Mouse (Mus musculus): ENCODE data around the gene Rbm7. TPM values are rescaled to one million over a fixed set of nuclear protein-coding genes. Genes with fewer than 3 reads are reported as not detected.
"Not testable (repeated sequence)": the region's sequence is repeated elsewhere in the genome, so short reads cannot be mapped to it uniquely, and the experiment has no call there.

Rbm7 gene
- polyA plus RNA-seq, 1 experiment from 2014 or later = 90.5 TPM

DNA sequence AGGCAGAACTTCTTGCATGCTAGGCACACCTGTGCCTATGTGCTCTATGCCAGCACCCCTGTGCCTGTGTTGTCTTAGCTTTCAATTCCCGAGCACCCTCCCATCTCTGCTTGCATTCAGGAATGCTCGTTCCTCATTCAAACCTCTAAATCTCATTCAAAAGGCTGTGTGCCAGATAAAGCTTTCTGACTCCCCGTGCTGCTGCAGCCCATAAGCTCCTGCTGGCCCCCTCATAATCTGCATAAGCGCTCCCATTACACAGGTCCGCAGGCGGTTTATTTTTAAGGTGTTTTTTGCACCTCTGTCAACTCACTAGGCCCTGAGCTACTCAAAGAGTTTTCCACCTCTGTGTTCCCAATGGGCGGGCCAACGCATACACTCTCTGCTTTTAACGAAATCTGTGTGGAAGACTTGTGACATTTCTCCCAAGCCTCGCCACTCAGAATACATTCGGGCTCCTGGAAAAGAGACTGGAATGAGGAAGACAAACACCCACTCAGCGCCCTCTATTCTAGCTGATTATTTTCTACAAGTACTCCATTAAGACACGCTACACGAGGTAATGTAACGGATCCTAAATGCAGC is 22.6 kb downstream of the Rbm7 start:
- 0 out of 2 replicates have a peak, but pooled peaks cover under 1% of the 10 kb centered on the region for H3K36me3 ChIP-seq (ENCODE audit: control insufficient read depth, insufficient read depth, low read length)
- 92% methylated on average over 15 of the region's 15 CpGs for WGBS
- H3K4me1 ChIP-seq (ENCODE audit: control insufficient read depth, insufficient read depth, low read length) = no peaks in the 10 kb centered on the region
- no peak for ATAC-seq (ENCODE audit: low read depth)
- no peak overlapping the region for H3K27ac ChIP-seq (ENCODE audit: low read depth, low read length)
- no peaks in the 10 kb centered on the region for H3K27me3 ChIP-seq (ENCODE audit: control insufficient read depth, insufficient read depth, low read length)
- H3K9ac ChIP-seq (replicated peaks; ENCODE audit: low read depth, low read length) = no peak overlapping the region
- H3K9me3 ChIP-seq (ENCODE audit: control insufficient read depth, low read length) = no peaks in the 10 kb centered on the region
- H3K4me3 ChIP-seq (ENCODE audit: low read depth, low read length) = no peak overlapping the region
- H3K4me2 ChIP-seq (ENCODE audit: low read depth, low read length) = no peak overlapping the region

GRCm38 (mm10) chr9:48467471-48467870 is 27.6 kb downstream of the Rbm7 start:
- ATAC-seq (ENCODE audit: low read depth) = not testable (repeated sequence)

GRCm38 (mm10) chr9:48466804-48467203 is 28.3 kb downstream of the Rbm7 start:
- 55% methylated on average over 3 of the region's 3 CpGs for WGBS
- Histone ChIP-seq H3K4me3 (ENCODE audit: low read depth, low read length) (no peak overlapping the region), H3K27ac (ENCODE audit: low read depth, low read length) (no peak overlapping the region), H3K9me3 (ENCODE audit: control insufficient read depth, low read length) (no peaks in the 10 kb centered on the region), H3K27me3 (ENCODE audit: control insufficient read depth, insufficient read depth, low read length) (no peaks in the 10 kb centered on the region), H3K4me2 (ENCODE audit: low read depth, low read length) (no peak overlapping the region), H3K9ac (replicated peaks; ENCODE audit: low read depth, low read length) (no peak overlapping the region), H3K36me3 (ENCODE audit: control insufficient read depth, insufficient read depth, low read length) (peaks cover 3% of the 10 kb centered on the region; the same call in 1 of the 2 replicates), H3K4me1 (ENCODE audit: control insufficient read depth, insufficient read depth, low read length) (no peaks in the 10 kb centered on the region)
- ATAC-seq (ENCODE audit: low read depth) = no peak

More at GRCm38 (mm10) chr9:48467471-48467870, 27.6 kb downstream of the Rbm7 start:
- WGBS = 98% methylated on average over 5 of the region's 5 CpGs
- H3K27me3 ChIP-seq (ENCODE audit: control insufficient read depth, insufficient read depth, low read length); H3K36me3 ChIP-seq (ENCODE audit: control insufficient read depth, insufficient read depth, low read length); H3K4me2 ChIP-seq (ENCODE audit: low read depth, low read length); H3K27ac ChIP-seq (ENCODE audit: low read depth, low read length); H3K9ac ChIP-seq (replicated peaks; ENCODE audit: low read depth, low read length); H3K4me3 ChIP-seq (ENCODE audit: low read depth, low read length); H3K4me1 ChIP-seq (ENCODE audit: control insufficient read depth, insufficient read depth, low read length); H3K9me3 ChIP-seq (ENCODE audit: control insufficient read depth, low read length): not testable (repeated sequence)

DNA sequence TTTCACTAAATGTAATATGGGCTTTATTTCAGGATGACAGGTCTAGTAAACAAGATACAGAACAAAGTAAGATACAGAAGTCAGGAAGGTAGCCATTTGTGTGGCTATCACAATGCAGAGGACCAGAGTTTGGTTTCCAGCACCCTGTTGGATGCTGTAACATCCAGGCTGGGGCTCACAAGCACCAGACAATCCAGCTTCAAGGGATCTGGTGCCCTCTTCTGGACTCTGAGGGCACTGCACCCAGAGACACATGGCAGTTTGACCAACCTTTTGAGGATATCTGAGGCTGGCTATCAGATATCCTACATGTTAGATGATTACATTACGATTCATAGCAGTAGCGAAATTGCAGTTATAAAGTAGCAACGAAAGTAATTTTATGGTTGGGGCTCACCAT is 29.4 kb downstream of the Rbm7 start:
- Histone ChIP-seq H3K4me2 (ENCODE audit: low read depth, low read length) (no peak overlapping the region), H3K27ac (ENCODE audit: low read depth, low read length) (no peak overlapping the region), H3K4me3 (ENCODE audit: low read depth, low read length) (no peak overlapping the region), H3K36me3 (ENCODE audit: control insufficient read depth, insufficient read depth, low read length) (peaks cover 3% of the 10 kb centered on the region; the same call in 1 of the 2 replicates), H3K9ac (replicated peaks; ENCODE audit: low read depth, low read length) (no peak overlapping the region), H3K27me3 (ENCODE audit: control insufficient read depth, insufficient read depth, low read length) (no peaks in the 10 kb centered on the region), H3K4me1 (ENCODE audit: control insufficient read depth, insufficient read depth, low read length) (no peaks in the 10 kb centered on the region), H3K9me3 (ENCODE audit: control insufficient read depth, low read length) (no peaks in the 10 kb centered on the region)
- ATAC-seq (ENCODE audit: low read depth) = no peak
- WGBS = 97% methylated on average over 3 of the region's 3 CpGs

GRCm38 (mm10) chr9:48461545-48461944 is 33.6 kb downstream of the Rbm7 start:
- Histone ChIP-seq H3K9me3 (ENCODE audit: control insufficient read depth, low read length) (no peaks in the 10 kb centered on the region), H3K36me3 (ENCODE audit: control insufficient read depth, insufficient read depth, low read length) (no peaks in the 10 kb centered on the region), H3K27me3 (ENCODE audit: control insufficient read depth, insufficient read depth, low read length) (no peaks in the 10 kb centered on the region), H3K4me1 (ENCODE audit: control insufficient read depth, insufficient read depth, low read length) (no peaks in the 10 kb centered on the region), H3K27ac (ENCODE audit: low read depth, low read length) (no peak overlapping the region), H3K4me2 (ENCODE audit: low read depth, low read length) (no peak overlapping the region), H3K4me3 (ENCODE audit: low read depth, low read length) (no peak overlapping the region), H3K9ac (replicated peaks; ENCODE audit: low read depth, low read length) (no peak overlapping the region)
- no peak for ATAC-seq (ENCODE audit: low read depth)
- 87% methylated on average over 3 of the region's 3 CpGs for WGBS

DNA sequence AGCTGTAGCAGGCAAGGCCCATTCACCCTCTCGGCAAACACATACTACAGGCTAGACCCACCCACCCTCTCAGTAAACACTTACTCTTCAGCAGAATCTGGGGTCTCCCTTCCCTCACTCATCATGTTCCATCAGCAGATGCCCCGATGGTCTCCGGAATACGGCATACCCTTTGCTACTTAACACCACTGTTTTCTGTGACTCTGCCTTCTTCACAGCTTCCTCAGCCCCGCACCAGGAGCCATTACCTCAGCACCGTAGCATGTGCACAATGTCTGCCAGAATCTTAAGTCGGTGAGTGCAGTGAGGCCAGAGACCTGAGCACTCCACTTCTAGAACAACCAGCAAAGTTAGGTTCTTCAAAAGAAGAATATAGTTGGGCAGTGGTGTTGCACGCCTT is 34.4 kb downstream of the Rbm7 start:
- Histone ChIP-seq H3K27me3 (ENCODE audit: control insufficient read depth, insufficient read depth, low read length) (no peaks in the 10 kb centered on the region), H3K9ac (replicated peaks; ENCODE audit: low read depth, low read length) (no peak overlapping the region), H3K4me3 (ENCODE audit: low read depth, low read length) (no peak overlapping the region), H3K9me3 (ENCODE audit: control insufficient read depth, low read length) (no peaks in the 10 kb centered on the region), H3K4me1 (ENCODE audit: control insufficient read depth, insufficient read depth, low read length) (no peaks in the 10 kb centered on the region), H3K27ac (ENCODE audit: low read depth, low read length) (no peak overlapping the region), H3K36me3 (ENCODE audit: control insufficient read depth, insufficient read depth, low read length) (no peaks in the 10 kb centered on the region), H3K4me2 (ENCODE audit: low read depth, low read length) (no peak overlapping the region)
- 97% methylated on average over 8 of the region's 8 CpGs for WGBS
- ATAC-seq (ENCODE audit: low read depth) = no peak

DNA sequence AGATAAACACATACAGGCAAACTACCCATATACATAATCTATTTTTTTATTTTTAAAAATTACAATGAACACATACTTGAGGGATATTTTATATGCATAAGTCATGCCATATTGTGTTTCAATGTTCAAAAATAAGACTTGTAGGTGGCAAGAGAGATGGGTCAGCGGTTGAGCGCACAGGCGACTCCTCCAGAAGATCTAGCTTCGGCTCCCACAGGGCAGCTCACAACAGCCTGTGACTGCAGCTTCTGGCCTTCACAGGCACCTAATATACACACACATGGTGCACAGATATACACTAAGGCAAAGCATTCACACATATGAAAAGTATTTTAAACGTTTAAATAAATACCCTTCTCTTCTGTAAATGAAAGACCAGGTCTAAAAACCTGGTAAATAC is 35.7 kb downstream of the Rbm7 start:
- no peak overlapping the region for H3K9ac ChIP-seq (replicated peaks; ENCODE audit: low read depth, low read length)
- H3K4me1 ChIP-seq (ENCODE audit: control insufficient read depth, insufficient read depth, low read length) = no peaks in the 10 kb centered on the region
- H3K9me3 ChIP-seq (ENCODE audit: control insufficient read depth, low read length) = no peaks in the 10 kb centered on the region
- no peak overlapping the region for H3K27ac ChIP-seq (ENCODE audit: low read depth, low read length)
- H3K27me3 ChIP-seq (ENCODE audit: control insufficient read depth, insufficient read depth, low read length) = no peaks in the 10 kb centered on the region
- no peak overlapping the region for H3K4me2 ChIP-seq (ENCODE audit: low read depth, low read length)
- H3K4me3 ChIP-seq (ENCODE audit: low read depth, low read length) = no peak overlapping the region
- 88% methylated on average over 5 of the region's 5 CpGs for WGBS
- ATAC-seq (ENCODE audit: low read depth) = no peak
- H3K36me3 ChIP-seq (ENCODE audit: control insufficient read depth, insufficient read depth, low read length) = no peaks in the 10 kb centered on the region

- Histone ChIP-seq H3K4me1 (ENCODE audit: control insufficient read depth, insufficient read depth, low read length) (no peaks in the 10 kb centered on the region), H3K27me3 (ENCODE audit: control insufficient read depth, insufficient read depth, low read length) (no peaks in the 10 kb centered on the region), H3K9me3 (ENCODE audit: control insufficient read depth, low read length) (no peaks in the 10 kb centered on the region), H3K4me3 (ENCODE audit: low read depth, low read length) (no peak overlapping the region), H3K4me2 (ENCODE audit: low read depth, low read length) (no peak overlapping the region), H3K9ac (replicated peaks; ENCODE audit: low read depth, low read length) (no peak overlapping the region), H3K27ac (ENCODE audit: low read depth, low read length) (no peak overlapping the region), H3K36me3 (ENCODE audit: control insufficient read depth, insufficient read depth, low read length) (no peaks in the 10 kb centered on the region)
- WGBS = 79% methylated on average over 3 of the region's 3 CpGs
- no peak for ATAC-seq (ENCODE audit: low read depth)
These were observed 36.2 kb downstream of the Rbm7 start for GRCm38 (mm10) chr9:48458879-48459278.

- Histone ChIP-seq H3K27ac (ENCODE audit: low read depth, low read length) (no peak overlapping the region), H3K4me1 (ENCODE audit: control insufficient read depth, insufficient read depth, low read length) (no peaks in the 10 kb centered on the region), H3K9ac (replicated peaks; ENCODE audit: low read depth, low read length) (no peak overlapping the region), H3K36me3 (ENCODE audit: control insufficient read depth, insufficient read depth, low read length) (no peaks in the 10 kb centered on the region), H3K27me3 (ENCODE audit: control insufficient read depth, insufficient read depth, low read length) (no peaks in the 10 kb centered on the region), H3K9me3 (ENCODE audit: control insufficient read depth, low read length) (no peaks in the 10 kb centered on the region), H3K4me3 (ENCODE audit: low read depth, low read length) (no peak overlapping the region), H3K4me2 (ENCODE audit: low read depth, low read length) (no peak overlapping the region)
- WGBS = 97% methylated on average over 3 of the region's 3 CpGs
- ATAC-seq (ENCODE audit: low read depth) = no peak
These were observed 39.1 kb downstream of the Rbm7 start for GRCm38 (mm10) chr9:48455961-48456360.
